Mouse (Mus musculus) small intestine, adult 2 months (tissue): Measurements from ENCODE around the gene Lrig2. TPM values are rescaled to one million over a fixed set of nuclear protein-coding genes. Genes with fewer than 3 reads are reported as not detected.

Source experiments
- H3K27ac ChIP-seq: fragments of 200-500 bp; 2 replicates; pipeline ENCODE4 v1.5.1; 2012; ENCODE audit warnings: low read depth, low read length, control low read depth, inconsistent platforms; ENCODE audit not compliant: insufficient read depth
- H3K27me3 ChIP-seq: fragments of 200-500 bp; 2 replicates; pipeline ENCODE4 v1.6.1; 2012; ENCODE audit warnings: mild to moderate bottlenecking, moderate library complexity, low read length, inconsistent platforms; ENCODE audit not compliant: control insufficient read depth, insufficient read depth
- H3K36me3 ChIP-seq: fragments of 200-500 bp; 2 replicates; pipeline ENCODE4 v1.6.1; 2012; ENCODE audit warnings: mild to moderate bottlenecking, low read length, control low read depth, inconsistent platforms; ENCODE audit not compliant: control insufficient read depth, insufficient read depth
- H3K4me1 ChIP-seq: fragments of 200-500 bp; 2 replicates; pipeline ENCODE4 v1.6.1; 2012; ENCODE audit warnings: low read length, inconsistent platforms, mixed read lengths; ENCODE audit not compliant: control insufficient read depth, insufficient read depth, insufficient read length
- H3K4me3 ChIP-seq: fragments of 200-500 bp; 2 replicates; pipeline ENCODE4 v1.5.1; 2012; ENCODE audit warnings: low read depth, mild to moderate bottlenecking, control low read depth, inconsistent platforms, low read length, moderate library complexity
- CTCF ChIP-seq: fragments of 200-500 bp; IDR thresholded peaks from 2 replicates; pipeline ENCODE4 v1.5.1; 2012; ENCODE audit warnings: low read depth, mild to moderate bottlenecking, control low read depth, inconsistent platforms, low read length, moderate library complexity, mixed read lengths; ENCODE audit not compliant: insufficient replicate concordance, insufficient read length; ENCODE audit errors: extremely low read depth
- POLR2A ChIP-seq: fragments of 200-500 bp; IDR thresholded peaks from 2 replicates; pipeline ENCODE4 v1.6.1; 2012; ENCODE audit warnings: low read depth, mild to moderate bottlenecking, control low read depth, inconsistent platforms, low read length, moderate library complexity
- WGBS: fragments of 180-500 bp; shearing (Covaris S2); methylation state at CpG from one replicate; pipeline ENCODE4 v1.1.7; 2018; 5-methylcytosine and 5-hydroxymethylcytosine counted together
- polyA plus RNA-seq: library from polyadenylated mRNA; depleted of rRNA; stranded (reverse); fragments of >200 nt; gene quantifications from 2 replicates; pipeline ENCODE4 v1.2.3, GENCODE M21; 2012

Gene Lrig2
- polyA plus RNA-seq, 1 experiment, result 3.8 TPM

GRCm38 (mm10) chr3:104396067-104396735 lies 115.5 kb downstream of the Lrig2 start:
- H3K4me3 ChIP-seq, result no peak overlapping the region
- H3K36me3 ChIP-seq, result no peaks in the 10 kb centered on the region
- no peaks in the 10 kb centered on the region for H3K4me1 ChIP-seq
- H3K27ac ChIP-seq, result no peak overlapping the region
- H3K27me3 ChIP-seq, result no peaks in the 10 kb centered on the region
- 75% methylated on average over 11 of the region's 11 CpGs for WGBS
- TF ChIP-seq CTCF (no peak), POLR2A (no peak)

DNA sequence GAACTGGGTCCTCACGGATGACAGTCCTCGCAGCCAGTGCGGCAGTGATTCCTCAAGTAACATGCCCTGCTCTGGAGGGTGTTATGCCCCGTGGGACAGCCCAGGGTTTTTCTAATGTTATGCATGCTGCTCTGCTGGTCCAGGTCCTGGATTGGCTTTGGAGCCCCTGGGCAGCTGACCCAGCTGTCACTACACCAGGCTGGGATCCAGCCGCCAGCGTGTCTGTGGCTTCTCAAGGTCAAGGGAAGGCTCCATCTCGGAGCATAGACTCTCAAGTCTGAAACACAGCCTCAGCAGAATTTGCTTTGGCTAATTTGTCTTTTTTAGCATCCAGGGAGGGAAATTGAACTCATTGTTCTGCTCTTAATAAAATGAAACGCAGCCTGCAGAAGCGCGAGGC lies 121.6 kb downstream of the Lrig2 start:
- Histone ChIP-seq H3K27me3 (no peaks in the 10 kb centered on the region), H3K36me3 (no peaks in the 10 kb centered on the region), H3K4me3 (no peak overlapping the region), H3K4me1 (no peaks in the 10 kb centered on the region; the same call in 1 of the 2 replicates), H3K27ac (no peak overlapping the region)
- WGBS, result 75% methylated on average over 10 of the region's 10 CpGs
- TF ChIP-seq CTCF, result no peak

DNA sequence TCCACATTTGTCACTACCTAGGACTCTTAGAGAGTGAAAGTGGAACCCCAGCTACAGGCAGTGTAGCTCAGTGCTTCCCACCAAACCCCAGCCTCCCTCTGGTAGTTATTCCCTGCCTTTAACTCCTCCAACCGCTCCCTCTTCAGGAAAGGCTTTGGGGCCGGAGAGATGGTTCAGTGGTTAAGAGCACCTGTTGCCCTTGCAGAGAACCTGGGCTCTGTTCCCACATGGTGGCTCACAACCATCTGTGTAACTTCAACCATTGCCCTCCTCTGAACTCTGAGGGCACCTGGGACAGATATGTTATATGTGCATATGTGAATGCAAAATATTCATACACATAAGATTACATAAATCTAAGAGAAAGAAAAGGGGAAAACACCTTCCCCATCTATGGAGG lies 122.3 kb downstream of the Lrig2 start:
- Histone ChIP-seq H3K27me3 (no peaks in the 10 kb centered on the region), H3K4me1 (no peaks in the 10 kb centered on the region; the same call in 1 of the 2 replicates), H3K36me3 (no peaks in the 10 kb centered on the region), H3K4me3 (no peak overlapping the region), H3K27ac (no peak overlapping the region)
- TF ChIP-seq CTCF (no peak), POLR2A (no peak)
- 79% methylated on average over 2 of the region's 2 CpGs for WGBS

GRCm38 (mm10) chr3:104385587-104385986 lies 126.1 kb downstream of the Lrig2 start:
- Histone ChIP-seq H3K27ac (no peak overlapping the region), H3K4me3 (no peak overlapping the region), H3K4me1 (no peaks in the 10 kb centered on the region; the same call in 1 of the 2 replicates), H3K36me3 (no peaks in the 10 kb centered on the region), H3K27me3 (no peaks in the 10 kb centered on the region)
- 73% methylated on average over 8 of the region's 8 CpGs for WGBS
- TF ChIP-seq POLR2A (no peak), CTCF (no peak)

GRCm38 (mm10) chr3:104383681-104384341 lies 127.9 kb downstream of the Lrig2 start:
- H3K4me3 ChIP-seq, result no peak overlapping the region
- H3K27me3 ChIP-seq, result no peaks in the 10 kb centered on the region
- H3K36me3 ChIP-seq, result no peaks in the 10 kb centered on the region
- TF ChIP-seq CTCF (no peak), POLR2A (no peak)
- no peak overlapping the region; the same call in 1 of the 2 replicates for H3K27ac ChIP-seq
- 39% methylated on average over 9 of the region's 9 CpGs for WGBS
- no peaks in the 10 kb centered on the region; the same call in 1 of the 2 replicates for H3K4me1 ChIP-seq

- Histone ChIP-seq H3K27me3 (no peaks in the 10 kb centered on the region), H3K4me3 (no peak overlapping the region), H3K27ac (no peak overlapping the region), H3K4me1 (no peaks in the 10 kb centered on the region), H3K36me3 (no peaks in the 10 kb centered on the region)
- TF ChIP-seq CTCF (no peak), POLR2A (no peak)
- WGBS, result 80% methylated on average over 3 of the region's 3 CpGs
Measured at GRCm38 (mm10) chr3:104378228-104378627, 133.5 kb downstream of the Lrig2 start.

- TF ChIP-seq POLR2A (no peak), CTCF (no peak)
- no peak overlapping the region for H3K27ac ChIP-seq
- 61% methylated on average over 8 of the region's 8 CpGs for WGBS
- no peaks in the 10 kb centered on the region for H3K4me1 ChIP-seq
- no peaks in the 10 kb centered on the region for H3K27me3 ChIP-seq
- no peaks in the 10 kb centered on the region for H3K36me3 ChIP-seq
- H3K4me3 ChIP-seq, result no peak overlapping the region
Measured at GRCm38 (mm10) chr3:104373907-104374306, 137.8 kb downstream of the Lrig2 start.

GRCm38 (mm10) chr3:104372374-104372773 lies 139.3 kb downstream of the Lrig2 start:
- 68% methylated on average over 2 of the region's 2 CpGs for WGBS
- no peak overlapping the region for H3K4me3 ChIP-seq
- no peak for TF ChIP-seq CTCF
- TF ChIP-seq POLR2A, result no peak
- no peaks in the 10 kb centered on the region for H3K36me3 ChIP-seq
- H3K27me3 ChIP-seq, result no peaks in the 10 kb centered on the region
- H3K27ac ChIP-seq, result no peak overlapping the region
- no peaks in the 10 kb centered on the region for H3K4me1 ChIP-seq
